Mouse (Mus musculus) urinary bladder, postnatal 14 days (tissue): Measurements from ENCODE around the gene Zfp607b.
A peak's percentile ranks its signal among the peaks of the same experiment; 100 is the strongest.

Experiments
- DNase-seq: peaks from one replicate; pipeline ENCODE4 v3.0.0; 2021; ENCODE audit warnings: low spot score

Zfp607b gene

DNA sequence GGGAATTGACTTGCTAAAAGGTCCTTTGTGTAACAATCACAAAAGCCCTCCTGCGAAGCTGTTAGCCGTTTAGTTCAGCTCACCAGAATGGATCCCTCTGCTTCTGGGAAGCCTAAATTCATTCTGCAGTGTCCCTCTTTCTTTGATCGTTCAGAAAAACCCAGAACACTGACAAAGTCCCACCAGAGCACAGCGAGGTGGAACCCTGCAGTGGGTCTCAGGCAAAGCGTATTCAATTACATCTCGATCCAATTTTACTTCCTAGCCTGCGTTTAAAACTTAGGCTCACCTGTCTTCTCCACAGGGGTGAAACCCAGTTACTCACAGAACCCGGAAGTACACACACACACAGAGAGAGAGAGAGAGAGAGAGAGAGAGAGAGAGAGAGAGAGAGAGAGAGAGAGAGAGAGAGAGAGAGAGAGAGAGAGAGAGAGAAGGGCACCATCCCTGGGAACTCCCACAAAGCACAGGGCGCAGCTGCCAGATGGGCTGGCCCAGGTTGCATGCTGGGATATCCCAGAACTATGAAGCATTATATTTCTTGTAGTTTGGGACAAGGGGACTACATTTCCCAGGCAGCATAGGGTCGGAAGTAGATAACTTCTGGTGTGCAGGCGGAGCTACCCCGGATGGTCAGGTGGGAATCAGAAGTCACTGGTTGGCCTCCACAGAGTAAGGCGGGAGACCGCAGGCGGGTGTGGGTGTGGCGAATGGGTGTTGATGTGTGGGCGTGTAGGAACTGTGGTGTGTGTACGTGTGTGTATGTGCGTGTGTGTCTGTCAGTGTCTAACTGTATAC, at the start of gene Zfp607b:
Gene Zfp607b (plus strand): TSS at position 526 of the 798 bp plus-strand sequence.
- peak; percentile 91 for DNase-seq

DNA sequence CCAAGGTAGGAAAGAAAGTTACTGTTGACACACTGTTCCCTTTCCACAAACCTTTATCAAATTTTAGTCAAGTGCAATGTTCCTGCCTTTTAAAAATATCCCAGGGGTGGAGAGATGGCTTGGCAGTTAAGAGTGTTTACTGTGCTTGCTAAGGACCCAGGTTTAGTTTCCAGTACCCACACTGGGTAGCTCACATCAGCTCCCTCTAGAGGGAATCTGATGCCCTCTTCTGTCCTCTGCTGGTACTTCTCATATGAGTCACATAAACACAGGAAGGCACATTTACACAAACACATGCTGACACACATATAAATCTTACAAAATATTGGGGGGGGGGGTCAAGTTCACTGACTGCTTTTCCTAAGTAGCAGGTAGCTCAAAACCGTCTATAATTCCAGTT, 44.7 kb upstream of the Zfp607b start:
- no peak for DNase-seq

- DNase-seq: no peak
Measured at GRCm38 (mm10) chr7:27646516-27646915, 42.6 kb upstream of the Zfp607b start.

DNA sequence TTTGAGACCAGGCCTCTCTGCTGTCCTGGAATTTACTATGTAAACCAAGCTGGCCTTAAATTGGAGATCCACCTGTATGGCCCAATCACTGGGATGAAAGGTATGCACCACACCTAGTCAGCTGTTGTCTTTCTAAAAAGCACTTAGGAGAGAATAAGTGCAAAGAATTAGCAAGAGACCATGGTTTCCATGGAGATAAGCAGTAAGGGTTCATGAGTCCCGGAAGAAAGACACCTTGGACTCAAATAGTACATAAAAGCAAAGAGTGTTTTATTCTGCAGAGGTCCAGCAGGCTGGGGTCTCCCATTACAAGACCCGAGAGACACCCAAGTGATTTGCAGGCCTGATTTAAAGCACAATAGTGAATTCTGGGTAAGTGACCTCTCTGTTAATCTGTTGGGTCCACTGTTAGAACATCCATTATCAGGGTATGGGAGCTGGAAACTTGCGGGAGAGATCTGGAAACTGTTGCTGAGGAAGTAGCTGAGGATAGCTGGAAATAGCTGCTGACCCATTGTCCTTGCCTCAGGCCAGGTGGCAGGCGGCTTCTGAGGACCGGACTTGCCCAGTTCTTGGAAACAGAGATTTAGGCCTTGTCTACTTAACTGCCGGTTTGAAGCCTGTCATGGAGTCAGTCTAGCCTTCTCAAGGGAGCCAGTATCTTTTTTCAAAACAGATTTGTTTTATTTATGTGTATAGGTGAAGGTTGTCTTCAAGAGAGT, 41.7 kb upstream of the Zfp607b start:
- DNase-seq: no peak

- DNase-seq: no peak
Measured at GRCm38 (mm10) chr7:27649723-27650122, 39.4 kb upstream of the Zfp607b start.

- peak; percentile 79 for DNase-seq
Measured at GRCm38 (mm10) chr7:27650949-27651348, 38.2 kb upstream of the Zfp607b start.

GRCm38 (mm10) chr7:27653681-27654437, 35.3 kb upstream of the Zfp607b start, which contains the start of gene Ttc9b:
Gene Ttc9b (plus strand): TSS chr7:27653915.
- DNase-seq: peak; percentile 28

- no peak for DNase-seq
Measured at GRCm38 (mm10) chr7:27654607-27655276, 34.4 kb upstream of the Zfp607b start.

DNA sequence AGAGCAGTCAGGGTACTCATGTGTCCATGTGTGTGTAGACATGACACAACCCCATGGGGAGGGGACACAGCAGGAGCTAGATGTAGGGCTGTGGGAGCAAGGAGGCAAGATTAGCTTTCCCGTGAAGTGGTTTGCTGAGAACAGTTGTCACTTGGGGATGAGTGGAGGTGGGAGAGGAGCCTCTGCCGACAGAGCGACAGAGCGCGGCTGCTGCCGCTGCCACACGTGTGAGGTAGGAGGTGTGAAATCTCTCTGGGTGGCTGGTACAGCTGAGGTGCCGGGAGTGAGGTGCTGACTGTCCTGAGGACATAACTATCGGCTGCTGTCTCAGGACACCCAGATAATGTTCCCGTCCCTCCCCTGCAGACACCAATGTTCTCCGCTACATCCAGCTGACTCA, 33.6 kb upstream of the Zfp607b start:
- no peak for DNase-seq

- DNase-seq: no peak
Measured at GRCm38 (mm10) chr7:27656600-27656999, 32.5 kb upstream of the Zfp607b start.

GRCm38 (mm10) chr7:27657824-27658395, 31.2 kb upstream of the Zfp607b start:
- DNase-seq: no peak

DNA sequence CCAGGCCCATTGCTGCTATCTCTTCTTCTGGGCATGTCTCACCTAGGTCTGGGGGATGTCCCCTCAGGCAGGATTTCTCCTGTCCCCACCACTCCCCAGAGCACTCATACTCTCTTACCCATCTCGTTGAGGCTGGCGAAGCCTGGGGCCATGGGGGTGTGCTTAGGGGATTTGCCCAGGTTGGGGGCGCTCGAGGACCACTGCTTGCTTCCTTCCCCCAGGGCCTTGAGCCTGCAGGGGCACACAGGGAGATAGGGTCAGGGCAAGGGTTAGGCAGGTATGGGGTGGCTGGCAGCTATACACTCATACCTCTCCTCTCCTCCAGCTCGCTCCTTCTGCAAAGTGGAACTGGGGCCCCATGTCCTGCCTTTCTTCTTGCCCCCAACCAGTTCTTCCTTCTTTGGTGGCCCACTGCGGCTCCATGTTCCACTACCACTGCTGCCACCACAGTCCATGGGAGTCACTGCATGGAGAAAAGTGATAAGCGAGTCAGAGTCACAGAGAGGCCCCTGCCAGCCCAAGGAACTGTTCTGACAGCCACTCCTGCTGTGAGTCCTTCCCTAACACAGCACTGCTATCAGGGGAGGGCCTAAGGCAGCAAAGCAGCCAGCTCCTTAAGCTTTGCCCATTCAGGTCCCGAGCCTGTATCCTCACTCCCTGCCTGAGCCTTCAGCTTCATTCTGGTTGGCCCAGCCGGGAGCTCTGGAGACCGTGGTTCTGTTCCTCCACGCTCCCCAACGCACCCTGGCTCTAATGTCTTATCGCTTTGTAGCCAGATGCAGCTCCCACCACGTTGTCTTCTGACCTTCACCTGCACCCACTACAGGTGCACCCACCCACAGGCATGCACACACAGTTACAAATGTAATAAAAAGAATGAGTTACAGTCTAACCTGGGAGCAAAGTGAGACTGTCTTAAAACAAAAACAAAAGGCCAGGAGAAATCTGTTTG, 30.2 kb upstream of the Zfp607b start:
- no peak for DNase-seq

- DNase-seq: no peak
Measured at GRCm38 (mm10) chr7:27662038-27662437, 27.1 kb upstream of the Zfp607b start.

- no peak for DNase-seq
Measured at GRCm38 (mm10) chr7:27673064-27673574, 16.0 kb upstream of the Zfp607b start.

- no peak for DNase-seq
Measured at GRCm38 (mm10) chr7:27673575-27674131, 15.5 kb upstream of the Zfp607b start.

DNA sequence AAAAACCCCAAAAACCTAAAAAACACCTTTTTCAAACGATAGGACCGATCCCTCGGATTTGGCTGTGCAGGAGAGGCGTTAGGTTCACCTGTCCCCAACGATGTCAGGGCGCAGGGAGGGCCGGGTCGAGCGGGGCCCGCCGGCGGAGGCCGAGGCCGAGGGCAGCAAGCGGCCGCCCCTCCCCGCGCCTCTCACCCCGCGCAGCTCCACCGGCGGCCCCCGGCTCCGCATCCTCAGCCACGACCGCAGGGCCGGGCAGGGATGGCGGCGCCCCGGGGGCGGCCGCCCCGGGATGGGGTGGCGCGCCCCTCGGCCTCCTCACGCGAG, 15.0 kb upstream of the Zfp607b start:
- no peak for DNase-seq

- peak; percentile 91 for DNase-seq
Measured at GRCm38 (mm10) chr7:27674522-27675221, 14.5 kb upstream of the Zfp607b start, which contains the start of gene Map3k10. Gene Map3k10 (minus strand): TSS chr7:27674598.

- no peak for DNase-seq
Measured at GRCm38 (mm10) chr7:27675222-27675612, 13.9 kb upstream of the Zfp607b start.

GRCm38 (mm10) chr7:27683218-27683617, 5.9 kb upstream of the Zfp607b start:
- no peak for DNase-seq
